Mouse (Mus musculus) neural tube, embryonic 13.5 days (tissue): ENCODE measurements at regions not wholly inside any gene's neighbourhood (a gene's known extent, or its start where the extent isn't known, plus 50 kb on each side); places are given as distances from the start of the nearest gene placed in this dataset.

Experiments
- ATAC-seq: fragments of 200-750 bp; cut with Nextera tagmentation; 2 replicates; pipeline ENCODE4 v1.8.0; 2017; ENCODE audit warnings: low read depth, mild to moderate bottlenecking, moderate TSS enrichment, moderate library complexity
- H3K27ac ChIP-seq: fragments of 300-500 bp; sonication (generic); replicated peaks from 2 replicates; pipeline ENCODE4 v1.5.1; 2015; ENCODE audit warnings: moderate library complexity, mild to moderate bottlenecking, inconsistent platforms
- H3K27me3 ChIP-seq: fragments of 300-500 bp; sonication (generic); 2 replicates; pipeline ENCODE4 v1.6.1; 2015; ENCODE audit warnings: mild to moderate bottlenecking, inconsistent platforms
- H3K36me3 ChIP-seq: fragments of 300-500 bp; sonication (generic); 2 replicates; pipeline ENCODE4 v1.6.1; 2015; ENCODE audit warnings: mild to moderate bottlenecking, inconsistent platforms
- H3K4me1 ChIP-seq: fragments of 300-500 bp; sonication (generic); replicated peaks from 2 replicates; pipeline ENCODE4 v1.6.1; 2015; ENCODE audit warnings: inconsistent platforms
- H3K4me2 ChIP-seq: fragments of 300-500 bp; sonication (generic); 2 replicates; pipeline ENCODE4 v1.6.1; 2015; ENCODE audit warnings: inconsistent platforms, mild to moderate bottlenecking, moderate library complexity
- H3K4me3 ChIP-seq: fragments of 300-500 bp; sonication (generic); 2 replicates; pipeline ENCODE4 v1.5.1; 2015; ENCODE audit warnings: mild to moderate bottlenecking, inconsistent platforms
- H3K9ac ChIP-seq: fragments of 300-500 bp; sonication (generic); 2 replicates; pipeline ENCODE4 v1.6.1; 2015; ENCODE audit warnings: moderate library complexity, mild to moderate bottlenecking, inconsistent platforms
- H3K9me3 ChIP-seq: fragments of 300-500 bp; sonication (generic); 2 replicates; pipeline ENCODE4 v1.6.1; 2016; ENCODE audit warnings: inconsistent platforms
- WGBS: fragments of 180-500 bp; shearing (Covaris S2); methylation state at CpG from one replicate; pipeline ENCODE4 v1.1.7; 2015; 5-methylcytosine and 5-hydroxymethylcytosine counted together

- no peak overlapping the region for H3K4me3 ChIP-seq
- no peak overlapping the region for H3K4me2 ChIP-seq
- no peak overlapping the region for H3K27ac ChIP-seq
- H3K9ac ChIP-seq, result no peak overlapping the region
- WGBS, result 75% methylated on average over 14 of the region's 14 CpGs
- no peak for ATAC-seq
- no peaks in the 10 kb centered on the region for H3K36me3 ChIP-seq
- no peaks in the 10 kb centered on the region for H3K27me3 ChIP-seq
- peaks cover 10% of the 10 kb centered on the region; the same call in 1 of the 2 replicates for H3K4me1 ChIP-seq
- peaks cover 6% of the 10 kb centered on the region; the same call in 1 of the 2 replicates for H3K9me3 ChIP-seq
Measured at GRCm38 (mm10) chr4:53340021-53340667, 100.1 kb upstream of the Slc44a1 start.

GRCm38 (mm10) chr4:53339125-53340020, 100.8 kb upstream of the Slc44a1 start:
- ATAC-seq, result no peak
- H3K27ac ChIP-seq, result 0 out of 2 replicates have a peak overlapping the region, but pooled peaks have one; percentile 20
- H3K9ac ChIP-seq, result no peak overlapping the region
- peaks cover 10% of the 10 kb centered on the region; the same call in 1 of the 2 replicates for H3K4me1 ChIP-seq
- WGBS, result 39% methylated on average over 12 of the region's 12 CpGs
- H3K4me3 ChIP-seq, result no peak overlapping the region
- H3K27me3 ChIP-seq, result no peaks in the 10 kb centered on the region
- no peak overlapping the region for H3K4me2 ChIP-seq
- H3K36me3 ChIP-seq, result no peaks in the 10 kb centered on the region
- H3K9me3 ChIP-seq, result peaks cover 6% of the 10 kb centered on the region; the same call in 1 of the 2 replicates

GRCm38 (mm10) chr4:53338479-53338878, 101.7 kb upstream of the Slc44a1 start:
- Histone ChIP-seq H3K9me3 (peaks cover 6% of the 10 kb centered on the region; the same call in 1 of the 2 replicates), H3K9ac (no peak overlapping the region), H3K4me1 (peaks cover 10% of the 10 kb centered on the region; the same call in 1 of the 2 replicates), H3K27me3 (no peaks in the 10 kb centered on the region), H3K4me3 (no peak overlapping the region), H3K4me2 (no peak overlapping the region), H3K27ac (0 out of 2 replicates have a peak overlapping the region, but pooled peaks have one; percentile 38), H3K36me3 (no peaks in the 10 kb centered on the region)
- 84% methylated on average over 4 of the region's 4 CpGs for WGBS
- ATAC-seq, result no peak

GRCm38 (mm10) chr4:53337784-53338183, 102.4 kb upstream of the Slc44a1 start:
- ATAC-seq, result no peak
- Histone ChIP-seq H3K4me3 (no peak overlapping the region), H3K4me2 (no peak overlapping the region), H3K4me1 (peaks cover 10% of the 10 kb centered on the region; the same call in 1 of the 2 replicates), H3K9me3 (peaks cover 6% of the 10 kb centered on the region; the same call in 1 of the 2 replicates), H3K36me3 (no peaks in the 10 kb centered on the region), H3K27me3 (no peaks in the 10 kb centered on the region), H3K9ac (no peak overlapping the region), H3K27ac (no peak overlapping the region)
- WGBS, result 59% methylated on average over 8 of the region's 8 CpGs

GRCm38 (mm10) chr4:53327382-53328165, 112.6 kb upstream of the Slc44a1 start:
- WGBS, result 76% methylated on average over 7 of the region's 7 CpGs
- ATAC-seq, result no peak
- no peaks in the 10 kb centered on the region for H3K36me3 ChIP-seq
- no peaks in the 10 kb centered on the region for H3K27me3 ChIP-seq
- H3K9me3 ChIP-seq, result no peaks in the 10 kb centered on the region
- H3K4me2 ChIP-seq, result no peak overlapping the region
- H3K9ac ChIP-seq, result no peak overlapping the region
- H3K4me1 ChIP-seq, result peaks cover 14% of the 10 kb centered on the region
- no peak overlapping the region for H3K27ac ChIP-seq
- H3K4me3 ChIP-seq, result no peak overlapping the region

- 58% methylated on average over 4 of the region's 4 CpGs for WGBS
Measured at GRCm38 (mm10) chr4:53323838-53324237, 116.4 kb upstream of the Slc44a1 start.

GRCm38 (mm10) chr4:53323195-53323594, 117.0 kb upstream of the Slc44a1 start:
- Histone ChIP-seq H3K4me3 (no peak overlapping the region), H3K36me3 (no peaks in the 10 kb centered on the region), H3K9me3 (no peaks in the 10 kb centered on the region), H3K27me3 (no peaks in the 10 kb centered on the region), H3K4me2 (no peak overlapping the region), H3K9ac (no peak overlapping the region), H3K27ac (no peak overlapping the region), H3K4me1 (peaks cover 16% of the 10 kb centered on the region)
- no peak for ATAC-seq
- 68% methylated on average over 3 of the region's 3 CpGs for WGBS

More at GRCm38 (mm10) chr4:53323838-53324237, 116.4 kb upstream of the Slc44a1 start:
- no peak for ATAC-seq
- Histone ChIP-seq H3K9ac (no peak overlapping the region), H3K36me3 (no peaks in the 10 kb centered on the region), H3K27me3 (no peaks in the 10 kb centered on the region), H3K4me3 (no peak overlapping the region), H3K9me3 (no peaks in the 10 kb centered on the region), H3K27ac (no peak overlapping the region), H3K4me1 (peaks cover 16% of the 10 kb centered on the region), H3K4me2 (no peak overlapping the region)

GRCm38 (mm10) chr4:53322484-53322883, 117.7 kb upstream of the Slc44a1 start:
- Histone ChIP-seq H3K9ac (no peak overlapping the region), H3K27ac (no peak overlapping the region), H3K27me3 (no peaks in the 10 kb centered on the region), H3K4me1 (peaks cover 15% of the 10 kb centered on the region), H3K36me3 (no peaks in the 10 kb centered on the region), H3K4me3 (no peak overlapping the region), H3K9me3 (no peaks in the 10 kb centered on the region), H3K4me2 (no peak overlapping the region)
- WGBS, result 72% methylated on average over 5 of the region's 5 CpGs
- peak; percentile 36; the same call in 1 of the 2 replicates for ATAC-seq

GRCm38 (mm10) chr4:53320735-53321449, 119.3 kb upstream of the Slc44a1 start:
- WGBS, result 75% methylated on average over 6 of the region's 6 CpGs
- ATAC-seq, result no peak

GRCm38 (mm10) chr4:53319051-53319450, 121.2 kb upstream of the Slc44a1 start:
- Histone ChIP-seq H3K9me3 (no peaks in the 10 kb centered on the region), H3K36me3 (no peaks in the 10 kb centered on the region), H3K27ac (no peak overlapping the region), H3K9ac (no peak overlapping the region), H3K4me2 (no peak overlapping the region), H3K4me3 (no peak overlapping the region), H3K4me1 (peaks cover 27% of the 10 kb centered on the region), H3K27me3 (no peaks in the 10 kb centered on the region)
- ATAC-seq, result no peak
- WGBS, result 80% methylated on average over 4 of the region's 4 CpGs

More at GRCm38 (mm10) chr4:53320735-53321449, 119.3 kb upstream of the Slc44a1 start:
- H3K9me3 ChIP-seq, result no peaks in the 10 kb centered on the region
- no peak overlapping the region for H3K4me2 ChIP-seq
- no peaks in the 10 kb centered on the region for H3K36me3 ChIP-seq
- no peaks in the 10 kb centered on the region for H3K27me3 ChIP-seq
- no peak overlapping the region for H3K9ac ChIP-seq
- H3K27ac ChIP-seq, result no peak overlapping the region
- H3K4me1 ChIP-seq, result peaks cover 18% of the 10 kb centered on the region
- H3K4me3 ChIP-seq, result no peak overlapping the region

GRCm38 (mm10) chr4:53318181-53318580, 122.0 kb upstream of the Slc44a1 start:
- no peaks in the 10 kb centered on the region for H3K9me3 ChIP-seq
- H3K27ac ChIP-seq, result no peak overlapping the region
- H3K9ac ChIP-seq, result no peak overlapping the region
- H3K36me3 ChIP-seq, result no peaks in the 10 kb centered on the region
- no peaks in the 10 kb centered on the region for H3K27me3 ChIP-seq
- no peak overlapping the region for H3K4me2 ChIP-seq
- ATAC-seq, result no peak
- no peak overlapping the region for H3K4me3 ChIP-seq
- peaks cover 26% of the 10 kb centered on the region for H3K4me1 ChIP-seq
- 83% methylated on average over 6 of the region's 6 CpGs for WGBS
